Mouse (Mus musculus) liver, adult (tissue): ENCODE data around the gene Sprn.

Source experiments
- GATA4 ChIP-seq: IDR thresholded peaks from 2 replicates; pipeline ENCODE4 v1.6.1; 2014; ENCODE audit warnings: mild to moderate bottlenecking, low read length; ENCODE audit not compliant: insufficient replicate concordance

The Sprn gene

GRCm38 (mm10) chr7:140121338-140121910 is 33.3 kb downstream of the Sprn start:
- no peak for TF ChIP-seq GATA4

GRCm38 (mm10) chr7:140120484-140120883 is 34.2 kb downstream of the Sprn start:
- no peak for TF ChIP-seq GATA4

GRCm38 (mm10) chr7:140116329-140117054 is 38.2 kb downstream of the Sprn start, which contains the start of gene Echs1:
Gene Echs1 (minus strand): TSS chr7:140116476.
- peak; percentile 10; the same call in 1 of the 2 replicates for TF ChIP-seq GATA4

- TF ChIP-seq GATA4, result no peak
These were observed 38.9 kb downstream of the Sprn start, which contains the start of gene Paox for GRCm38 (mm10) chr7:140115583-140116328. Gene Paox (plus strand): TSS chr7:140115799.

- no peak for TF ChIP-seq GATA4
These were observed 42.7 kb downstream of the Sprn start for GRCm38 (mm10) chr7:140111943-140112342.

GRCm38 (mm10) chr7:140104009-140104408 is 50.7 kb downstream of the Sprn start:
- TF ChIP-seq GATA4, result no peak

- TF ChIP-seq GATA4, result no peak
These were observed 52.5 kb downstream of the Sprn start, which contains the start of gene Fuom for GRCm38 (mm10) chr7:140101993-140102860. Gene Fuom (minus strand): TSS chr7:140102441.

GRCm38 (mm10) chr7:140101498-140101897 is 53.2 kb downstream of the Sprn start:
- TF ChIP-seq GATA4, result no peak
